Mouse (Mus musculus) frontal cortex, adult 2 months (tissue): ENCODE data around the gene Filip1l. TPM values are rescaled to one million over a fixed set of nuclear protein-coding genes. Genes with fewer than 3 reads are reported as not detected.

Experiments
- DNase-seq, 2 experiments: peaks; one replicate each; pipeline ENCODE4 v3.0.0; 2022; ENCODE audit warnings: low spot score in 1 of 2; ENCODE audit errors: extremely low spot score in 1 of 2
- polyA plus RNA-seq: library from polyadenylated mRNA; depleted of rRNA; stranded (reverse); fragments of >200 nt; gene quantifications from 2 replicates; pipeline ENCODE4 v1.2.3, GENCODE M21; 2012

Gene Filip1l
- polyA plus RNA-seq, 1 experiment = 10.9 TPM

DNA sequence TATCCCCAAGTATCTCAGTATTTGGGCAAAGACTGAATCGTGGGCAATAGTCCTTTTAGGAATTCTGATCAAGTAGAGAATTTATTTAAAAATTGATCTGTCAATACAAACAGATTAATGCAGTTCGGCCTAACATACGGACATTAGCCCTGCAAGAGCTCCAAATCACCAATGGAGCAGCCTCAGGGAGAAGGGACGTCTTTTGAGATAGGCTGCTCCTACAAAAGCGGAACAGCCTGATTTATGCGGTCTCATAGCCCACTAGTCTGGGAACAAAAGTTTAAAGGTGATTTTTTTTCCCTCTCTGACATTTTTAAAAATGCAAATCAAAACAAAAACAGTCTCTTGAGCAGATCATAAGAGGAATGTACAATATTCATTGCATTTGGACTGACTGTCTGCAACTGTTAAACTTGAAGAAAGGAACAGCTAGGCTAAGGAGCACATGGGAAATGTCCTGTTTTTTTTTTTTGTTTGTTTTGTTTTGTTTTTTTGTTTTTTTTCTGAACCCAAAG, 202.1 kb downstream of the Filip1l start:
- DNase-seq = no peak

DNA sequence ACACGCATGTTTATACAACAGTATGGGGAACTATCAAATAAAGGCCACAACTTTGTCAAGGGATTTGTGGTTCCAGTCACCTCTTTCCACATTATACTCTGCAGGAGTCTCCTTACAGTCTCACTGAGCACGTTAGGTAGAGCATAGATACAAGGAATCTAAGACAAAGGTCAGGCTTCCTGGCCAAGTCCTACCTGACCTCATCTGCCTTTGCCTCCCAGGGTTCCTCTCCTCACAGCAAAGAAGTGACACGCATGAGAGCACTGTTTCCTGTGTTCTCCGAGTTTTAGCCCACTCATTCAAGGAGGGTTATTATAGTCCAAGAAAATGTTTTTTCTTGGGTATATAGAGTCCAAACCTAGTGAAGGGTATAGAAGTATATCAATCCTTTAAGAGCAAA, 202.8 kb downstream of the Filip1l start:
- DNase-seq = no peak

DNA sequence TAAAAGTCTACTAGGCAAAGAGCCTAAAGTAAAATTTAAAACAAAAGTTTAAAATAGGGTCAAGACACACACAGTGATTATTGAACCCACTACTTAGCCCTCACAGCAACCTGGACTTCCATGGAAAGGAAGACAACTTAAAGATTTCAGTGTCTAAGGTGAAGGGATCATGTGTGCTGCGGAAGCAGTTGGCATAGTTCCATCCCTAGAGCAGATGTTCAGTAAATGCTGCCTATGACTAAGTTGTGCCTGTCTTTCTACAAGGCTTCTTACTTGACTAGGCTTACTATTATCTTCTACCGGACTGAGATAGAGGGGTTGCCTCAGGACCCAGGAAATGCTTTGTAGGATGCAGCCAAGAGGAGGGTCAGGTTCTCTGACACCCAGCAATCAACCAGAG, 203.4 kb downstream of the Filip1l start:
- DNase-seq = no peak

DNA sequence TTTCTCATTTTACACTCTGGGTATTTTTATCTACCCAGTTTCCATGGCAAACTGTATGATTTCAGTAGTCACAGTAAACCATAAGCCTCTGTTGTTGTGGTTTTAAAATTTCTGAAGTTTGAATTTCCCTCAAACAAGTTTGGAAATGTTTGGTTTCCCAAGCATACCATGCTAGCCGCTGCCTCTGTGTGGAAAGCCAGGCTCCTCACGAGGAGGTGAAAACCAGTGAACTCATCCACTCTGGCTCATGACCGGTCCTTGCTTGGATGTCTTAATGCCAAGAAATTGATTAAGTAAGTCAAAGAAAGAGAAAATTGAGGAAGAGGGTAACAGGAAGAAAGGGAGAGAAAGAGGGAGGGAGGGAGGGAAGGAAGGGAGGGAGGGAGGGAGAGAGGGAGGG, 205.4 kb downstream of the Filip1l start:
- DNase-seq = no peak

DNA sequence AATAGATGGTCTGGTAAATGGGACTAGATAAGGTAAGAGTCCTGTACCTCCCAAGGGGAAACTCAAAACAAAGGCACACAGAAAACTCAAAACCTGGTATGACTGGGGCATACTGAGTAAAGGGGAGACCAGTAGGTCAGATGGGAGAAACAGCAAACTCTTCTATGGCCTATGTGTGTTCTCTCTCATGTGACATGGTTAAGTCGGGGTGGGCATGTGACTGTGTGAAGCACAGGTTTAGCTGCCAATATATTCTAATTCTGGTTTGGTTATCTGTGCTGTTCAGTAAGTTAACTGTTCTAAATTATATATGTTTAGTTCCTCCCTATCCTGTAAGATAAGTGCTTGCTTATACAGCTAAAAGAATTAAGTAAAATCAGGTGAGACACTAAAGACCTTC, 207.3 kb downstream of the Filip1l start:
- DNase-seq = no peak

DNA sequence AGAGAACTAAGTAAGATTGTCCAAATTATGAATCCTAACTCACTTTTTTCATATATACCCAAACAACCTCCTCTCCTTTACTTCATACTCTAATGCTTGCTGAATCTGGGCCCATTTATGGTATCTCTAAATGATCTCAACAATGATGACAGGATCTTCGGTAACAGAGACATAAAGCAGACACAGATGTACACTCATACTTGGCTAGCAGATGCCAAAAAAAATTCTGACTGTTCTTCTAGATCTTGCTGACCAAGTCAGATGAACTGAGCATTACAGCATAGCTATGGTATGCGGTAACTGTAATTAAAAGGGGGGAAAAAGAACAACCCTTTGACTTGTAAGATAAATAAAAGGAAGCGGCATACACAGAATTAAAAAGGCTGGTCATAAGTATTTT, 210.6 kb downstream of the Filip1l start:
- DNase-seq = no peak

DNA sequence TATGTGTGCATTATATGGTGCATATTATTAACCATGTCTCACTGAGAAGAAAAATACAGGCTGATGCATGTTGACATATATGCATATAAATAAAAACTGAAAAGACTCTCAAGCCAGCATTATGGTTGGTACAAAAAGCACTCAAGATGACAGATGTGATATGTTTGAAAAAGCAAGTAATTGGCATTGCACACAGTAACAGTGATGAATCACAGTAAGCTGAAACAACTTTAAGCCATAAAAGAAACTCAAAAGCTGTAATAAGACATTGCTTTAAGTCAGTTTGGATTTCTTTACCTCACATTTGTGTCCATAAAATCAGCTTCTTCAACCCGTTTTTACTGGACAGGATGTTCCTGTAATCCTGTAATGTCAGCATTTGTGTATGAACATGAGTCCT, 211.9 kb downstream of the Filip1l start:
- DNase-seq = no peak

DNA sequence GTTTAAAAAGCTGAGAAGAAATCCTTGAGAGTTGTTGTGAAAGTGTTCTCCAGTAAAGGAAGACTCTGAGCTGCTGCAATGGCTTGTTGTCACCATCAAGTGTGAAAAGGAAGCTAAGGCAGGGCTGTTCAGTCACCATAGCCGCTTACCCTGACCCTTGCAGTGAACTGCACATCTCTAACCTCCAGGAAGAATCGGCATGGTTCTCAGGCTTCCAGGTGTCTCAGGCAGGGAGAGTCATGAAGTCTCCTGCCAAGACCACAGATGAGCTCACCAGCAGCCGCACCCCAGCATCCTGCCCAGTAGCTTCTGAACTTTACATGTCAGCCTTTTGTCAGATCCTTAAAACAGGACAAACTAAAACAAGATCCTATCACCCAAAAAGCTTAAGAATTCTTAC, 213.3 kb downstream of the Filip1l start:
- DNase-seq = no peak

DNA sequence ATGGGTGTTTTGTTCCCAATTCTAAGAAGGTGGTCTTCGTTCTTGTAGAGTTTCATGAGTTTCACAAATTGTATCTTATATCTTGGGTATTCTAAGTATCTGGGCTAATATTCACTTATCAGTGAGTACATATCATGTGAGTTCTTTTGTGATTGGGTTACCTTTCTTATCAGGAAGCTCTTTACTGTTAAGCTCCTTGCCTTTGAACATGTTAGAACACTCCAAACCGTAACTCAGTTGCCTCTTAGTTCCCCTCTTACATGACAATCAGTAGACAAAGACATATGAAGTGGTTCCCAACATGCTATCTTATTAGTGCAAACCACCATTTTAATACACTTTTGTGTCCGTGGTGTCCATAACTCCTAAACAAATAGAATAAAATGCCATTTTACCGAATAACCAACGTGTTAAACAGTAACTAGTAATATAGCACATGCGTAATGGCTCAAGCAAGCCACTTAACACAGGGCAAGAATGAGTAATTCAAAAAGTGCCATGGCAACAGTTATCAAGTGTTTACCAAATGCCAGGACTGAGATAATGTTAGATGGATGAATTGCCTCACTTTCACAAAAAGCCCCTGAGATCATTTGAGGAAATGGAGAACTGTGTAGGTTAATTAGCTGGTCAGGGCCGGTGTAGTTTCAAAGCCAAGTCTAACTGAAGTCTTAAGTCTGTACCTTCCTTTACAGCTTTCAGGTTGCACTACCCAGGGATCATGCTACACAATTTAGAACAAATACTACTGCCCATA, 215.9 kb downstream of the Filip1l start:
- DNase-seq = no peak

DNA sequence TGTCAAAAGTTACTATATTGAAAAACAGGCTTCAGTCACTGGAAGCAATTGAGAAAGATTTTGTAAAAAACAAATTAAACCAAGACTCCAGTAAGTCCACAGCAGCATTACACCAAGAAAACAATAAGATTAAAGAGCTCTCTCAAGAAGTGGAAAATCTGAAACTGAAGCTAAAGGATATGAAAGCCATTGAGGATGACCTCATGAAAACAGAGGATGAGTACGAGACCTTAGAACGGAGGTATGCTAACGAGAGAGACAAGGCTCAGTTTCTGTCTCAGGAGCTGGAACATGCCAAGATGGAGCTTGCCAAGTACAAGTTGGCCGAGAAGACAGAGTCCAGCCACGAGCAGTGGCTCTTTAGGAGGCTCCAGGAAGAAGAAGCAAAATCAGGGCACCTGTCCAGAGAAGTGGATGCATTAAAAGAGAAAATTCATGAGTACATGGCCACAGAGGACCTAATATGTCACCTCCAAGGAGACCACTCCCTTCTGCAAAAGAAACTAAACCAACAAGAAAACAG, 218.0 kb downstream of the Filip1l start:
- no peak for DNase-seq

DNA sequence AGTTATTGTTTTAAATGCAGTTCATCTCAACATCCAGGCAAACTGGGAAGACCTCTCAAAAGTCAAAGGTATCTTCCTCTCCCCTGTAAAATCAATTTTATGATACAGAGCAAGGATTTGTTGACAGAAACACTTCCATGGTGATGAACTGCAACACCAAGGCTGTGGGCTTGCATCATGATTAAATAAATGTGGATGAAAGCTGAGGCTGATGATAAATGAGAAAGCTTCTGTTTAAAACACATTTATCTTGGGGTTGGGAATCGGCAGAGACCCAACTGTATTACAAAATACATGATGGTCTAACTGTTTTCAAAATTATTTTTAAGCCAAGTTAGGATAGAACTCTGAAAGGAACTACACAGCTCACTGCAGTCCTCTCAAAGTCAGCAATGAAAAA, 220.9 kb downstream of the Filip1l start:
- no peak for DNase-seq

DNA sequence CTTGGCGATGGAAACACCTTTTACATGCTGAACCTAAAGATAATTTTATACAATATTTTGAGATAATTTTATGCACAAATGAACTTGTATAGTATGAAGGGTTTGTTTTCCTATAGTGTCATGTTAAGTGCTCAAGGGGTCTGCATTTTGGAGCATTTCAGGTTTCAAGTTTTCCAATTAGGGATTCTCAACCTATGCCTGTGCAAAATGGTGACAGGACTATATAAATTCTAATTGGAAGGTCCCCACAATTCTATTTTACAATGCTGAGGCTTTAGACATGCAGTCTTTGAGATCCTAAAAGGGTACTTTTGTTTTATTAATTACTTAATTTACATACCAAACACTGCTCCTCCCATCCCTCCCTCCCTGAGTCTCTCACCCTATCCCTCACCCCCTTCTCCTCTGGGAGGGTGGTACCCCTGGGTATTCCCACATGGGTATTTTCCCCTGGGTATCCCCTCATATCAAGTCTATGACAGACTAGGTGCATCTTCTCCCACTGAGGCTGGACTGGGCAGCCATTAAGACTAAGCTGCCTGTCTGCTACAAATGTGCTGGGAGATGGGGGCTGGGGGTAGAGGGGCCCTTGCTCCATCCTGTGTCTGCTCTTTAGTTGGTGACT, 223.0 kb downstream of the Filip1l start:
- no peak for DNase-seq

DNA sequence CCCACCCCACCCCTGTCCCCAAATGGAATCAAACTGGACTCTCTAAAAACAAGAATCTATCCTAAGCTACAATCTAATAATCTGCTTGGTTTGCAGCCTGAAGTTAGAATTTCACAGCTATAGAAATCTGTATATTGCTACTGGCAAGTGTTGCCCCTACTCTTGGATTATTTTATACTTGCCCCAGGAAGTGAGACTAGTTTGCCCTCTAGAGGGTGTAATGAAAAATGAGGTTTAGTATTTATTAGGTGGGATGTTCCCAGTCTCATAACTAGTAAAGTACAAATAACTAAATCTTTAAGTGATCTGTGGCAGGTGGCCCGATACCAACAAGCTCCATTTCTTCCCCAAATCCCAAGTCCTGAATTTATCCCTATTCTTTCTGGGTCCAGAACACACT, 224.6 kb downstream of the Filip1l start:
- DNase-seq = no peak

DNA sequence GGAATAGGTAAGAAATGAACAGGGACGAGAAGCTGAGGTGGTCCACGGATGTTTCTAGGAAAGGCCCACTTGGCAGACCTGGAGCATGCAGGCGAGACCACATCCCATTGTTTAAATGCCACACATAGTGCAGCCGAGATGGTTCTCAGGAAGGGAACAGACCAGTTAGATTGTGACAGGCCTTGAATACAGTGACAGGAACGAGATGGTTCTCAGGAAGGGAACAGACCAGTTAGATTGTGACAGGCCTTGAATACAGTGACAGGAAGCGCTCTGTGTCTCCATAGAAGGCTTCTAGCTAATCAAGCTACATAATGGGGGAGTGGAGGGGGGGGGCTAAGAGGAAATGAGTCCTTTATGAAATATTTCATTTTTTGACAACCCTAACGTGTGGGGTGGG, 227.1 kb downstream of the Filip1l start:
- no peak for DNase-seq

DNA sequence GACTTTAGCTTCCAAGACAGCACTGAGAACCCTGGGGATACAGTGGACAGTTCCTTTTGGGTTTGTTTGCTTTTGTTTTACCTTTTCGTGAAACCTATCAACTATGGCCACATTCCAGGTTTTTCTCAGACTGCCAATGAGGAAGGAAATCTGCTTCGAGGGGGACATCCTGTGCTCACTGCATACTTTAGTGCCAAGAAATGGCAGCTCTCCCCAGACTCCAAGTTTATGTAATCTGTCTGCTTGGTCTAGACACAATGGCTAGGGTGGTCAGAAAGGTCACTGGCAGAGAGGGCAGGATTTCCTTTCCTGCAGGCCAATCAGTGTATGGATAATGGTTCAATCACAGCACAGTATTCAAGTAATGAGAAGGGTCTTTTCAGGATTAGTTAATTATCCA, 229.1 kb downstream of the Filip1l start:
- no peak for DNase-seq

DNA sequence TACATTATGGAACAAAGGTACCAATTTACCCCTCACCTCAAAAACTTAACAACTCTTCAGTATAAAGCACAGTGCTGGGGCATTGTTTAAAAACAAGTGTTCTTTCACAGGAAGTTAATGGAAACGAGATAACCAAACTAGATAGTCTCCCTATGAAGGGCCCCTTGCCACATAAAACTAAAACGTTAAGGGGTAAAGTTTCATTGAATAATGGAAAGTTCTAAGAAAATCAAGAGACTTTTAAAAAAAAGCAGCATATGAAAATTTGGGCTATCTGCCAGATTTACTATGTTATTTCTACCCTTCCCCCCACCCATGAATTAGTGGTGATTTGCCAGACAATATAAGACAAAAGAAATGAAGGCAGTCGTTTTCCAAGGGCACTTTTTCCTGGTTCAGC, 232.3 kb downstream of the Filip1l start:
- no peak for DNase-seq

DNA sequence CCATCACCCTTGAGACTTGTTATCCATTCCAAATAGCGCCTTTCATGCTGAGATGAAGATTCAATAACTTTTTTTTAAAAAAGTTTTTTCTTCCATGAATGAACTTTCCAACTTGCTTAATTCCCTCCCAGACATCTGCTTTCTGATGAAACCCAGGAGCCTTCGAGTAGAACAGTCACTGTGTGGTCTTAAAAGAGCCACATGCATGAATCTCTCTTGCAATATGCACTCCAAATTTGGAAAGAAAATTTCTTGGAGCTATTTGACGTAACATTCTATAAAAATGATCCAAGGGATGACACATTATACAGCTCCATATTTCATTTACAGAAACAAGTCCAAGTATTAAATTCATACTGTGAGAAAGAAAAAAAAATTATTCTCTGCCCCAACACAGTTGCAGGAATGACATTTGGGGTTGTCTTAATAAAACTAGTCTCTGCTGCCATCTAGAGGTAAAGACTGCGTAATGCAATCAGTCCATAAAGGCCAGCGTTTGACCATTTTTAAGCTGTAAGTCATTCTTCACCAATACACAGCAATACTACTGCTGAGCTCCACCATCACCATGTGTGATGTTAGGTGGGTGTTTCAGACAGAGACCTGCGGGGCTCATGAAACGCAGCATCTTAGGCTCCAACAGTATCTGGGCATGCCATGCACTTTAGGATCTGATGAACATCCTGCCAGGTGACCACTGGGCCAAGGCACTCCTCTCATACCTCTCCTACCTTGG, 240.7 kb downstream of the Filip1l start:
- peak; percentile 26 to 75 for DNase-seq

DNA sequence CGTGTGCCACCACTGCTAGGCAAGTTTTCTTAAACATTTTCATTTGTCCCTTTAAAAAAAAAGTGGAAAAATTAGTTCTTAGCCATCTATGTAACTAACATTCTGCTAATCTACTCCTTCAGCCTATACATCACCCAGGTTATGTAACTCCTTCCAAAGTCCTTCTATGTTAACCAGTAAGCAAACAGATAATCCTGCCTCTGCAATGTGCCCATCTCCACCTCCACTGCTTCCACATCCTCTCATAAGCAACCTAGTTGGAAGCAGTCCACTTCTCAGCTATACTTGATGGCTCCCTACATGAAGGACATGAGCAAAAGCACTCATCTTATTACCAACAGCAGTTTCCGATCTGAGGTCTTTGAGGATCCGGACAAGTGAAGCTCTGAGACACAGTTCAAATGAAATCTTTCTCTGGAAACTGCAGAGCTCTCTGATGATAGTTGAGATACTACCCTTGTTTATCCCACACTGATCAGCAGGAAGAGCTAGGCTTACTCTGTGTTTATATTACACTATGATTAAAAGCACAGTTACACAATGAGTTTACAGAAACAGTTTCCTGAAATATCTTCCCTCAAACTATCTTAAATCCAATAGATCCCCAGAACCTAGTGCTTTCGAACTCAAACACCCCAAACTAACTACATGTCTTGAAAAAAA, 244.5 kb downstream of the Filip1l start:
- DNase-seq = no peak

DNA sequence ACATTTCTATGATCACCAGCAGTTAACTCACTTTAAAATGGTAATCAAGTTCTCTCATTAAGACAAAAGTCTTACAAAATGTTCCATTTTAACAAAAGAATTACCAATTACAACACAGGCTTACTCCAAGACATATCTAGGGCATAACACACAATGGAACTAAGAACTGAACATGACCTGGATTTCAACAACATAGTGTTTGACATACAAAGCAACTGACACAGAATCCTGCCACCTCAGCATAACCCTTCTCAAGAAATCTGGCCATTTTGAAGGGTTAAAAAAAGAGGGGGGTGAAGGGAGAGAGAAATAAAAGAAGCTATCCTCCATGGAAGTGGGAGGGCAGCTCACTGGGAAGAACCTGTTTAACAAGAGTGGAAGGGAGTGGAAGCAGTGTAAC, 248.1 kb downstream of the Filip1l start:
- no peak for DNase-seq

DNA sequence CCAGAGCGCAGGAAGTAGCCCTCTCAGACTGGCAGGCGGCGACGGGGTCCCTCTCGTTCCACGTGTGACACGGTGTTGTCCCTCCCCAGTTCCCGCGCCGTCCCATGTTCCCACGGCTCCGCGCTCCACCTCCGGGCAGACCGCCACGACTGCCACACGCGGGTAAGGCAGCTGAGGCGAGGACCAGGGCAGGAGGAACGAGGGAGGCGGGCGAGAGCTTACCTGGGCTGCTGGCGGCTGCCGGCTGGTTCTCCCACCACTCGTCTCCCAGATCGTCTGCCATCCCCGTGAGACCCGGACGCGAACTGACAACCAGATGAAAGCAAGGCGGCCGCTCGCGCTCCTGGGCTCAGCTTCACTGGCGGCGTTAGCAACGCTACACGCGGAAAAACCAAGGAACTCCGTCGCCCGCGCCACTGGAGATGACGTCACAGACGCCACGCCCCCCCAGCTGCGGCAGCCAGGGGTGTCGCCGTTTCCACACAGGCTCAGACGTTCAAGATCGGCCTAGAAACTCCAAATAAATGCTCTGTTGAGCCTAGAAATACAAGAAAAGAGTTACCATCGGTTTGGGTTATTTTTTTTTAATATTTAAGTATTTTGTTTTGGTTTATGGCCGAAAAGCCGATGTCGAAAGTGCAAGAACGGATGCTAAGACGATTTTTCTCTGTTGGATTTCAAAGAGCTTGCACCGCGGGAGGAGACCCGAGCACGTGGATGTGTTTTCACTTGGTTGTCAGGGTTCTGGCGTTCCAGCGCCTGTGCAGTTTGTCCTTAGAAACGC, 253.7 kb downstream of the Filip1l start, which contains the start of gene Cmss1:
Cmss1 (minus strand) TSS at position 421 of the 784 bp plus-strand sequence.
- DNase-seq = peak; percentile 27 to 85
